In the genomic region with DNA sequence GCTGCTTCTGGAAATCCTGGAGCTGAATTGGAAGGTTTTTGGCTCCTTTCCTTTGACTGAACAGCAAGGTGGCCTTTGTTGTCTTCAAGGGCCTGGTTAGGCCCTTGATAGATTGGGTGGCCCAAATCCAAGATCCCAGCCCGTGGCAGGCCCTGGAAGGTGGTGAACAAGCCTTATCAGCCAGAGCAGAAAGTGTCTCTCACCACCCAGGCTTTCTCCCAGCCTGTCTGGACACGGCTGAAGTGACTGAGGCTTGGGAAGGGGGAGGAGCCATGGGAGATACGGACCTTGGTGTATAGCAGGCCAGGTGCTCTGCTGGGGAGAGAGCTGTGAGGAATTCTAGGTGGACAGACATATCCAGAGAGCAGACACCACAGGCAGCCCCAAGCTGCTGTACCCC, we compare ENCODE assay signal across 25 mouse cellular contexts. TPM values are rescaled to one million over a fixed set of nuclear protein-coding genes. Genes with fewer than 3 reads are reported as not detected.
DNase-seq lines count a peak whose midpoint lies in the region; ATAC-seq and TF ChIP-seq lines count a peak whose summit lies in the region.
"Had no signal": no experiment of that assay in that cellular context is flagged by ENCODE, and none has a peak within 500 bp of the region (broad histone marks: within the 10 kb centered on the region; RNA-seq: fewer than 3 reads in every experiment).

No protein-coding gene starts in this region.

- no peak overlapping the region for H3K4me2 ChIP-seq in forebrain, embryonic 15.5 days (replicated peaks)
- H3K4me2 ChIP-seq: heart, embryonic 13.5 days; hindbrain, embryonic 13.5 days had no signal

- no peak for TF ChIP-seq CTCF in bone marrow, adult 2 months (IDR thresholded peaks at IDR 0.05; ENCODE audit: control insufficient read depth, insufficient read depth, low read length)

- peak; percentile 40 for ATAC-seq in megakaryocyte, adult 5-6 weeks (ENCODE audit: poor library complexity, severe bottlenecking)
- no peak for ATAC-seq in forebrain, embryonic 15.5 days (replicated peaks)
- ATAC-seq: forebrain, postnatal 0 days; hindbrain, postnatal 0 days had no signal

- no peaks in the 10 kb centered on the region for H3K27me3 ChIP-seq in forebrain, embryonic 15.5 days
- H3K27me3 ChIP-seq: heart, embryonic 13.5 days had no signal

- DNase-seq in spleen, adult 12 weeks (ENCODE audit: low spot score), result peak; percentile 49
- DNase-seq in spleen, adult 18-20 months, result no peak
- no peak for DNase-seq in right cerebral cortex, postnatal 14 days
- DNase-seq: adrenal gland, postnatal 10 days; cerebellum, adult 11-12 months; cerebellum, adult 9-11 months; cerebellum, postnatal 36 days; forebrain, postnatal 0 days; gastrocnemius, postnatal 14 days; heart, postnatal 36 days had no signal

- peaks cover under 1% of the 10 kb centered on the region; the same call in 1 of the 2 replicates for H3K4me1 ChIP-seq in bone marrow, adult 2 months (ENCODE audit: control insufficient read depth, insufficient read depth, low read length)
- H3K4me1 ChIP-seq in forebrain, embryonic 15.5 days, result no peaks in the 10 kb centered on the region
- H3K4me1 ChIP-seq: embryonic facial prominence, embryonic 10.5 days; heart, embryonic 13.5 days; hindbrain, embryonic 13.5 days had no signal

- H3K36me3 ChIP-seq in forebrain, embryonic 15.5 days, result no peaks in the 10 kb centered on the region
- H3K36me3 ChIP-seq: embryonic facial prominence, embryonic 10.5 days; heart, embryonic 13.5 days; hindbrain, embryonic 13.5 days had no signal

- H3K9me3 ChIP-seq in forebrain, embryonic 15.5 days, result no peaks in the 10 kb centered on the region
- H3K9me3 ChIP-seq: embryonic facial prominence, embryonic 10.5 days; heart, embryonic 13.5 days; hindbrain, embryonic 13.5 days had no signal

- no peak overlapping the region for H3K9ac ChIP-seq in forebrain, embryonic 15.5 days (replicated peaks)
- H3K9ac ChIP-seq: forebrain, postnatal 0 days; heart, embryonic 13.5 days; hindbrain, embryonic 13.5 days had no signal

- no peak overlapping the region for H3K4me3 ChIP-seq in bone marrow, adult 2 months (replicated peaks; ENCODE audit: control insufficient read depth, low read depth, low read length)
- H3K4me3 ChIP-seq in forebrain, embryonic 15.5 days, result no peak overlapping the region
- H3K4me3 ChIP-seq: embryonic facial prominence, embryonic 10.5 days; erythroblast, embryonic 14.5 days; heart, embryonic 13.5 days; hindbrain, embryonic 13.5 days had no signal

- peak overlapping the region; percentile 27 for H3K27ac ChIP-seq in bone marrow, adult 2 months (ENCODE audit: control insufficient read depth, insufficient read depth, low read depth, low read length, poor library complexity)
- no peak overlapping the region for H3K27ac ChIP-seq in forebrain, embryonic 15.5 days (replicated peaks)
- H3K27ac ChIP-seq: embryonic facial prominence, embryonic 10.5 days; heart, embryonic 13.5 days; hindbrain, embryonic 13.5 days; hindbrain, postnatal 0 days had no signal

- 64% methylated on average over 3 of the region's 3 CpGs for WGBS in bone marrow, adult 2 months
- 74% methylated on average over 3 of the region's 3 CpGs for WGBS in forebrain, embryonic 15.5 days

- TF ChIP-seq POLR2A in bone marrow, adult 2 months (IDR thresholded peaks at IDR 0.05; ENCODE audit: borderline replicate concordance, control insufficient read depth, low read depth, low read length), result no peak

RNA-seq across cellular contexts. Expression of gene Oas3, which starts 8.1 kb away (rescaled TPM):
- 16.2 and 19.9 TPM in 2 replicates for polyA plus RNA-seq in bone marrow, adult 2 months (2011; ENCODE audit: insufficient read depth, insufficient read length, low replicate concordance, missing spikeins)
- 20.8 and 22.8 TPM in 2 replicates for total RNA-seq in megakaryocyte, adult 5-6 weeks (2015)
- 11.1 and 11.7 TPM in 2 replicates for total RNA-seq in megakaryocyte, adult 5-6 weeks (2017)
- polyA plus RNA-seq in forebrain, embryonic 15.5 days (2015; fragmentation: Nextera tagmentation; extraction: Ambion mirVana), result 0.22 and 0.40 TPM in 2 replicates
- total RNA-seq: gastrocnemius, adult 18-20 months; gastrocnemius, postnatal 14 days had no signal
- polyA plus RNA-seq: embryonic facial prominence, embryonic 10.5 days had no signal

RNA-seq across cellular contexts. Expression of gene Oas2, which starts 19.7 kb away (rescaled TPM):
- polyA plus RNA-seq in bone marrow, adult 2 months (2011; ENCODE audit: insufficient read depth, insufficient read length, low replicate concordance, missing spikeins), result 12.2 and 25.1 TPM in 2 replicates
- 13.0 and 13.2 TPM in 2 replicates for total RNA-seq in megakaryocyte, adult 5-6 weeks (2015)
- 3.9 and 7.5 TPM in 2 replicates for total RNA-seq in megakaryocyte, adult 5-6 weeks (2017)
- polyA plus RNA-seq in forebrain, embryonic 15.5 days (2015; fragmentation: Nextera tagmentation; extraction: Ambion mirVana), result 0.08 and 0.14 TPM in 2 replicates
- polyA plus RNA-seq: erythroblast, embryonic 14.5 days had no signal

RNA-seq across cellular contexts. Expression of gene Oas1e, which starts 25.9 kb away (rescaled TPM):
- 3.7 TPM in 1 of 2 replicates, not detected in the other for polyA plus RNA-seq in bone marrow, adult 2 months (2011; ENCODE audit: insufficient read depth, insufficient read length, low replicate concordance, missing spikeins)
- total RNA-seq in megakaryocyte, adult 5-6 weeks (2015), result 0.39 TPM in 1 of 2 replicates, not detected in the other
- not detected in 2 replicates for total RNA-seq in megakaryocyte, adult 5-6 weeks (2017)
- polyA plus RNA-seq in forebrain, embryonic 15.5 days (2015; fragmentation: Nextera tagmentation; extraction: Ambion mirVana), result 0.26 TPM in 1 of 2 replicates, not detected in the other
- total RNA-seq: adrenal gland, postnatal 10 days; adrenal gland, postnatal 4 days; forebrain, postnatal 0 days; gastrocnemius, adult 18-20 months; gastrocnemius, postnatal 14 days; granulocyte monocyte progenitor cell, adult 5-6 weeks; heart, adult 8-10 months; heart, postnatal 36 days had no signal
- polyA plus RNA-seq: embryonic facial prominence, embryonic 10.5 days; erythroblast, embryonic 14.5 days; forebrain, embryonic 11.5 days; heart, embryonic 13.5 days; heart, postnatal 0 days; hindbrain, embryonic 13.5 days; intestine, embryonic 14.5 days had no signal

RNA-seq across cellular contexts. Expression of gene Oas1c, which starts 42.9 kb away (rescaled TPM):
- polyA plus RNA-seq in bone marrow, adult 2 months (2011; ENCODE audit: insufficient read depth, insufficient read length, low replicate concordance, missing spikeins), result 9.1 and 12.1 TPM in 2 replicates
- total RNA-seq in megakaryocyte, adult 5-6 weeks (2015), result 2.2 and 2.8 TPM in 2 replicates
- total RNA-seq in megakaryocyte, adult 5-6 weeks (2017), result 0.44 and 1.1 TPM in 2 replicates
- 0.20 and 0.41 TPM in 2 replicates for polyA plus RNA-seq in forebrain, embryonic 15.5 days (2015; fragmentation: Nextera tagmentation; extraction: Ambion mirVana)
- polyA plus RNA-seq: erythroblast, embryonic 14.5 days had no signal

RNA-seq across cellular contexts. Expression of gene Dtx1, which starts 57.7 kb away (rescaled TPM):
- polyA plus RNA-seq in bone marrow, adult 2 months (2011; ENCODE audit: insufficient read depth, insufficient read length, low replicate concordance, missing spikeins), result 2.7 and 3.6 TPM in 2 replicates
- total RNA-seq in megakaryocyte, adult 5-6 weeks (2015), result 0.30 and 0.40 TPM in 2 replicates
- not detected in 2 replicates for total RNA-seq in megakaryocyte, adult 5-6 weeks (2017)
- polyA plus RNA-seq in forebrain, embryonic 15.5 days (2015; fragmentation: Nextera tagmentation; extraction: Ambion mirVana), result 48.2 and 52.8 TPM in 2 replicates
- total RNA-seq: granulocyte monocyte progenitor cell, adult 5-6 weeks had no signal
- polyA plus RNA-seq: erythroblast, embryonic 14.5 days had no signal

Comparison
In these comparisons a context has a peak if more than half of its experiments do, and no peak if none do; other contexts are left out.
1. RNA of gene Oas3, which starts 8.1 kb away (polyA plus RNA-seq): 16.2 to 19.9 TPM in bone marrow, adult 2 months; 0.22 to 0.40 TPM in forebrain, embryonic 15.5 days; every median in the first group is over 10 times any median in the second.
2. RNA of gene Oas2, which starts 19.7 kb away (polyA plus RNA-seq): 12.2 to 25.1 TPM in bone marrow, adult 2 months; 0.08 to 0.14 TPM in forebrain, embryonic 15.5 days; every median in the first group is over 10 times any median in the second.